Mouse (Mus musculus) intestine, postnatal 0 days (tissue): ENCODE data around the gene Apobec2. TPM values are rescaled to one million over a fixed set of nuclear protein-coding genes. Genes with fewer than 3 reads are reported as not detected.

Experiments used
- ATAC-seq: fragments of 200-750 bp; cut with Nextera tagmentation; 2 replicates; pipeline ENCODE4 v1.8.0; 2017; ENCODE audit warnings: mild to moderate bottlenecking, moderate TSS enrichment, moderate library complexity
- H3K27ac ChIP-seq: fragments of 300-500 bp; sonication (generic); 2 replicates; pipeline ENCODE4 v1.5.1; 2014; ENCODE audit warnings: mild to moderate bottlenecking, low read depth, low read length, moderate library complexity
- H3K27me3 ChIP-seq: fragments of 300-500 bp; sonication (generic); replicated peaks from 2 replicates; pipeline ENCODE4 v1.6.1; 2014; ENCODE audit warnings: low read length, mixed read lengths; ENCODE audit not compliant: control insufficient read depth, insufficient read depth
- H3K36me3 ChIP-seq: fragments of 300-500 bp; sonication (generic); 2 replicates; pipeline ENCODE4 v1.6.1; 2014; ENCODE audit warnings: mild to moderate bottlenecking, moderate library complexity; ENCODE audit not compliant: control insufficient read depth, insufficient read depth
- H3K4me1 ChIP-seq: fragments of 300-500 bp; sonication (generic); replicated peaks from 2 replicates; pipeline ENCODE4 v1.6.1; 2014; ENCODE audit warnings: antibody characterized with exemption, low read length, mixed read lengths; ENCODE audit not compliant: control insufficient read depth, insufficient read depth
- H3K4me2 ChIP-seq: fragments of 300-500 bp; sonication (generic); replicated peaks from 2 replicates; pipeline ENCODE4 v1.6.1; 2014; ENCODE audit warnings: low read depth, mild to moderate bottlenecking, moderate library complexity
- H3K4me3 ChIP-seq: fragments of 300-500 bp; sonication (generic); 2 replicates; pipeline ENCODE4 v1.5.1; 2014; ENCODE audit warnings: low read depth, low read length
- H3K9ac ChIP-seq: fragments of 300-500 bp; sonication (generic); 2 replicates; pipeline ENCODE4 v1.6.1; 2014; ENCODE audit warnings: mild to moderate bottlenecking, low read depth, low read length
- H3K9me3 ChIP-seq: fragments of 300-500 bp; sonication (generic); 2 replicates; pipeline ENCODE4 v1.6.1; 2016; ENCODE audit warnings: mixed run types; ENCODE audit not compliant: control insufficient read depth
- CTCF ChIP-seq: sonication (generic); IDR thresholded peaks from 2 replicates; pipeline ENCODE4 v1.5.1; 2016; ENCODE audit warnings: low read depth, mild to moderate bottlenecking, control low read depth, antibody characterized with exemption, moderate library complexity
- WGBS: fragments of 180-500 bp; shearing (Covaris S2); extraction: QIAGEN DNeasy Blood & Tissue Kit; methylation state at CpG from one replicate; pipeline ENCODE4 v1.1.7; 2014; 5-methylcytosine and 5-hydroxymethylcytosine counted together
- polyA plus RNA-seq: library from polyadenylated mRNA; unstranded; fragments of >200 nt; fragmentation: Nextera tagmentation; extraction: Ambion mirVana; gene quantifications from 2 replicates; pipeline ENCODE4 v1.2.1, GENCODE M21; 2015

The Apobec2 gene
- polyA plus RNA-seq, 1 experiment from 2014 or later, result 2.6 TPM

GRCm38 (mm10) chr17:48433006-48433655 is 401 bp upstream of the Apobec2 start:
- H3K4me1 ChIP-seq, result peaks cover 14% of the 10 kb centered on the region

GRCm38 (mm10) chr17:48431054-48431453 is 1.7 kb downstream of the Apobec2 start:
- H3K4me2 ChIP-seq, result no peak overlapping the region
- H3K9ac ChIP-seq, result no peak overlapping the region
- WGBS, result 77% methylated on average over 5 of the region's 5 CpGs
- ATAC-seq, result no peak
- no peak for TF ChIP-seq CTCF
- no peak overlapping the region for H3K27ac ChIP-seq
- no peaks in the 10 kb centered on the region for H3K9me3 ChIP-seq
- H3K4me1 ChIP-seq, result peaks cover 17% of the 10 kb centered on the region
- H3K36me3 ChIP-seq, result no peaks in the 10 kb centered on the region
- H3K4me3 ChIP-seq, result no peak overlapping the region
- no peaks in the 10 kb centered on the region for H3K27me3 ChIP-seq

More at GRCm38 (mm10) chr17:48433006-48433655, 401 bp upstream of the Apobec2 start:
- Histone ChIP-seq H3K4me2 (0 out of 2 replicates have a peak overlapping the region, but pooled peaks have one; percentile 3), H3K4me3 (no peak overlapping the region), H3K9me3 (no peaks in the 10 kb centered on the region), H3K27ac (no peak overlapping the region), H3K9ac (no peak overlapping the region), H3K27me3 (no peaks in the 10 kb centered on the region), H3K36me3 (no peaks in the 10 kb centered on the region)
- WGBS, result 76% methylated on average over 20 of the region's 20 CpGs
- no peak for ATAC-seq
- TF ChIP-seq CTCF, result no peak

DNA sequence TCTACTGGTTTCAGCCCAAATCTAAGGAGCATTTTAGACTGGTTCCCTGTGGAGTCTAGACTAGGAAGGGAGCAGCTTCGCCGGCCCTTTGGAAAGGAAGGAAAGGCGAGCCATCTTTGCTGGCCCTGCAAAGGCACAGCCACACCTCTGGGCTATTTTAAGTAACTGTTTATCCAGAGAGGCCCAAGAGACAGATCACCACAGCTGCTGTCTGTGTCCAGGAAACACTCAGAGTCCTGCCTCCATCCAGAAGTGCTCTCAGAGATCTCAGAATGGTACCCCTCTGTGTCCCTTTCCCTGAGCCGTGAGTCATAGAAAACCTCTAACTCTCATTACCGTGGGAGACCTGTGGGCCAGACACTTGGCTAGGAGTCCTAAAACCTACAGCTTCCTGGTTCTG is 2.3 kb downstream of the Apobec2 start:
- no peak overlapping the region for H3K9ac ChIP-seq

DNA sequence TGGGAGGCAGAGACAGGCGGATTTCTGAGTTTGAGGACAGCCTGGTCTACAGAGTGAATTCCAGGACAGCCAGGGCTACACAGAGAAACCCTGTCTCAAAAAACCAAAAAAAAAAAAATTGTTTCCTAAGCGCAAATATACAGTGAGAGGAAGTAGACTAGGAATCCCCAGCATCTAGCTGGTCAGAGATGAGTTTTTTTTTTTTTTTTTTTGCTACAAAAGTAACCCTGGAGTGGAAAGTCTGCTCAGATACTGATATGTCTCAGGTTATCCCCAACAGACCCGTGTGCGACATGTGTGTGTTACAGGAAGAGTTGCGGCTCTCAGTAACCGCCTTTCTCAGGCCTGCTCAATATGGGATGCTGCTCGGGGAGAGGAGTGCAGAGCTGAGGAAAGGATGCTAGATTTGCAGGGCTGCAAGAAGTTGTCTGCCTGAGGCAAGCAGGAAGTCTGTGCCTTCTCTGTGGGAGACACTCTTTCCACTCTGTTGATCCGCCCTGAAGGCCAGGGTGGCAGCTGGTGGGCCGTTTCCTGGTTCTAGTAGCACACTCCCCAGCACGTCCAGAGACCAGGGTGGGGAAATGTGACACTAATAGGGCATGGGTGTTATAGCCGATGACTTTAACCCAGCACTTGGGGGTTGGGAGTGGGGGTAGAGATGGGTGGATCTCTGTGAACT is 4.7 kb downstream of the Apobec2 start:
- no peak overlapping the region for H3K4me3 ChIP-seq
- no peaks in the 10 kb centered on the region for H3K36me3 ChIP-seq
- WGBS, result 51% methylated on average over 11 of the region's 11 CpGs
- peaks cover 18% of the 10 kb centered on the region for H3K4me1 ChIP-seq
- no peak overlapping the region for H3K4me2 ChIP-seq
- 0 out of 2 replicates have a peak, but pooled peaks have one; percentile 9 for ATAC-seq
- H3K27ac ChIP-seq, result peak overlapping the region; percentile 51
- TF ChIP-seq CTCF, result no peak
- H3K9ac ChIP-seq, result no peak overlapping the region
- H3K27me3 ChIP-seq, result no peaks in the 10 kb centered on the region
- H3K9me3 ChIP-seq, result no peaks in the 10 kb centered on the region

More for the DNA sequence above, 2.3 kb downstream of the Apobec2 start:
- Histone ChIP-seq H3K4me3 (no peak overlapping the region), H3K4me2 (peak overlapping the region; percentile 17; the same call in 1 of the 2 replicates), H3K27me3 (no peaks in the 10 kb centered on the region), H3K36me3 (no peaks in the 10 kb centered on the region), H3K27ac (no peak overlapping the region), H3K4me1 (peaks cover 18% of the 10 kb centered on the region), H3K9me3 (no peaks in the 10 kb centered on the region)
- TF ChIP-seq CTCF, result no peak
- ATAC-seq, result no peak
- 9% methylated on average over 5 of the region's 5 CpGs for WGBS

- TF ChIP-seq CTCF, result no peak
- no peaks in the 10 kb centered on the region for H3K9me3 ChIP-seq
- H3K36me3 ChIP-seq, result no peaks in the 10 kb centered on the region
- peak; percentile 47 for ATAC-seq
- no peak overlapping the region for H3K9ac ChIP-seq
- 42% methylated on average over 13 of the region's 13 CpGs for WGBS
- no peaks in the 10 kb centered on the region for H3K27me3 ChIP-seq
- H3K4me1 ChIP-seq, result peaks cover 18% of the 10 kb centered on the region
- peak overlapping the region; percentile 51 for H3K27ac ChIP-seq
- no peak overlapping the region for H3K4me3 ChIP-seq
- no peak overlapping the region for H3K4me2 ChIP-seq
Measured at GRCm38 (mm10) chr17:48426991-48427750, 5.6 kb downstream of the Apobec2 start.
